ENCODE assay signal across 8 mouse cellular contexts in the genomic region with DNA sequence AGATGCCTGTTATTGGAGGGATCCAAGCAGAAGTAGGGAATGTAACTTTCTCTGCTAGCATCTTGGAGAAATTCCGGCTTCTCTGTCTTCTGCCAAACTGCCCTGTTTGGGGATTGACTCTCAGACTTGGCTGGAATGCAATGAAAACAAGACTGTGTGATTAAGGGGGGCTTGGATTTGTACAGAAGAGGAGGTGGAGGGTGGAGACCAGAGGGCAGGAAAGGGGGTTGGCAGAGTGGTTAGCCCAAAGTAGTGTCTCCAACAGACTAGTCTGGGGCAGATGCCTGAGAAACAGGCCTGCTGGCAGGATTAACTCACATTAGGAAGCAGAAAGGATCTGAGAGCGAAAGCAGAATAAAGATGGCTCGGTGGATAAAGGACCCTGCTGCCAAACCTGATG. TPM values are rescaled to one million over a fixed set of nuclear protein-coding genes. Genes with fewer than 3 reads are reported as not detected.
DNase-seq lines count a peak whose midpoint lies in the region; ATAC-seq and TF ChIP-seq lines count a peak whose summit lies in the region.
"Had no signal": no experiment of that assay in that cellular context is flagged by ENCODE, and none has a peak within 500 bp of the region (broad histone marks: within the 10 kb centered on the region; RNA-seq: fewer than 3 reads in every experiment).

No protein-coding gene starts in this region.

- TF ChIP-seq CTCF in kidney, postnatal 0 days (IDR thresholded peaks at IDR 0.05; ENCODE audit: low read depth) = no peak

- H3K4me2 ChIP-seq in neural tube, embryonic 15.5 days = 0 out of 2 replicates have a peak overlapping the region, but pooled peaks have one; percentile 9
- H3K4me2 ChIP-seq in kidney, postnatal 0 days (ENCODE audit: low read length) = no peak overlapping the region

- ATAC-seq in neural tube, embryonic 15.5 days (ENCODE audit: low FRiP score) = no peak
- ATAC-seq in kidney, postnatal 0 days (replicated peaks; ENCODE audit: low FRiP score, low read depth) = no peak

- H3K4me3 ChIP-seq in neural tube, embryonic 15.5 days (replicated peaks) = no peak overlapping the region
- H3K4me3 ChIP-seq in kidney, postnatal 0 days (replicated peaks; ENCODE audit: low read depth, low read length) = no peak overlapping the region

- WGBS in neural tube, embryonic 15.5 days = 80% methylated on average over 3 of the region's 3 CpGs
- 58% methylated on average over 3 of the region's 3 CpGs for WGBS in kidney, postnatal 0 days

- H3K27me3 ChIP-seq in neural tube, embryonic 15.5 days (replicated peaks) = no peaks in the 10 kb centered on the region
- H3K27me3 ChIP-seq in kidney, postnatal 0 days (ENCODE audit: insufficient read depth, low read length) = no peaks in the 10 kb centered on the region

- H3K9me3 ChIP-seq in neural tube, embryonic 15.5 days (replicated peaks) = no peaks in the 10 kb centered on the region
- H3K9me3 ChIP-seq in kidney, postnatal 0 days (replicated peaks; ENCODE audit: low read length) = no peaks in the 10 kb centered on the region

- no peak overlapping the region for H3K9ac ChIP-seq in neural tube, embryonic 15.5 days (replicated peaks)
- 0 out of 2 replicates have a peak overlapping the region, but pooled peaks have one; percentile 13 for H3K9ac ChIP-seq in kidney, postnatal 0 days (ENCODE audit: low read depth, low read length)

- H3K4me1 ChIP-seq in neural tube, embryonic 15.5 days = peaks cover 29% of the 10 kb centered on the region
- H3K4me1 ChIP-seq in kidney, postnatal 0 days (replicated peaks; ENCODE audit: insufficient read depth, low read length) = peaks cover 9% of the 10 kb centered on the region; the same call in 1 of the 2 replicates

- no peak overlapping the region for H3K27ac ChIP-seq in neural tube, embryonic 15.5 days (replicated peaks)
- 0 out of 2 replicates have a peak overlapping the region, but pooled peaks have one; percentile 2 for H3K27ac ChIP-seq in kidney, postnatal 0 days
- H3K27ac ChIP-seq: macrophage had no signal

- H3K36me3 ChIP-seq in neural tube, embryonic 15.5 days = peaks cover 30% of the 10 kb centered on the region
- H3K36me3 ChIP-seq in kidney, postnatal 0 days (ENCODE audit: insufficient read depth, low read length) = peaks cover 10% of the 10 kb centered on the region

- DNase-seq in neural tube, embryonic 10.5 days (ENCODE audit: extremely low spot score, low spot score) = no peak
- peak; percentile 72 to 85 for DNase-seq in heart, adult 18-20 months
- DNase-seq in kidney, postnatal 0 days (ENCODE audit: low spot score) = peak; percentile 45
- DNase-seq in testis, postnatal 14 days (ENCODE audit: low spot score) = peak; percentile 23
- DNase-seq in adrenal gland, postnatal 4 days (ENCODE audit: low spot score in 2 of 2) = no peak
- no peak for DNase-seq in cerebellum, postnatal 25 days

RNA-seq across cellular contexts. Expression of gene Adamts10, which starts 2.5 kb away (rescaled TPM):
- polyA plus RNA-seq in neural tube, embryonic 15.5 days (2015; fragmentation: Nextera tagmentation; extraction: Ambion mirVana) = 57.7 and 63.9 TPM in 2 replicates
- 1 to 10 TPM; 7.8 to 9.4 TPM for total RNA-seq in heart, adult 18-20 months (2021)
- 28.3 and 32.1 TPM in 2 replicates for polyA plus RNA-seq in kidney, postnatal 0 days (2015; fragmentation: Nextera tagmentation; extraction: Ambion mirVana)
- 10 to 100 TPM; 66.4 to 80.9 TPM for total RNA-seq in adrenal gland, postnatal 4 days (2021)

RNA-seq across cellular contexts. Expression of gene Myo1f, which starts 29.0 kb away (rescaled TPM):
- polyA plus RNA-seq in neural tube, embryonic 15.5 days (2015; fragmentation: Nextera tagmentation; extraction: Ambion mirVana) = 2.1 and 4.7 TPM in 2 replicates
- 1 to 10 TPM; 1.9 to 3.0 TPM for total RNA-seq in heart, adult 18-20 months (2021)
- 1.4 and 1.5 TPM in 2 replicates for polyA plus RNA-seq in kidney, postnatal 0 days (2015; fragmentation: Nextera tagmentation; extraction: Ambion mirVana)
- 1 to 10 TPM; 3.0 to 3.6 TPM for total RNA-seq in adrenal gland, postnatal 4 days (2021)

Comparison
In these comparisons a context has a peak if more than half of its experiments do, and no peak if none do; other contexts are left out.
1. DNase-seq: peak in heart, adult 18-20 months (2 of 2), kidney, postnatal 0 days (single experiment) and testis, postnatal 14 days (single experiment); none in neural tube, embryonic 10.5 days (single experiment), adrenal gland, postnatal 4 days (0 of 2) and cerebellum, postnatal 25 days (0 of 2).
2. RNA of gene Adamts10, which starts 2.5 kb away (total RNA-seq): 66.4 to 80.9 TPM in adrenal gland, postnatal 4 days; 7.8 to 9.4 TPM in heart, adult 18-20 months; every median in the first group is over 4 times any median in the second.